Mouse (Mus musculus): ENCODE results near the gene Cct3.
"Not testable (repeated sequence)": the region's sequence is repeated elsewhere in the genome, so short reads cannot be mapped to it uniquely, and the experiment has no call there.

Gene Cct3

DNA sequence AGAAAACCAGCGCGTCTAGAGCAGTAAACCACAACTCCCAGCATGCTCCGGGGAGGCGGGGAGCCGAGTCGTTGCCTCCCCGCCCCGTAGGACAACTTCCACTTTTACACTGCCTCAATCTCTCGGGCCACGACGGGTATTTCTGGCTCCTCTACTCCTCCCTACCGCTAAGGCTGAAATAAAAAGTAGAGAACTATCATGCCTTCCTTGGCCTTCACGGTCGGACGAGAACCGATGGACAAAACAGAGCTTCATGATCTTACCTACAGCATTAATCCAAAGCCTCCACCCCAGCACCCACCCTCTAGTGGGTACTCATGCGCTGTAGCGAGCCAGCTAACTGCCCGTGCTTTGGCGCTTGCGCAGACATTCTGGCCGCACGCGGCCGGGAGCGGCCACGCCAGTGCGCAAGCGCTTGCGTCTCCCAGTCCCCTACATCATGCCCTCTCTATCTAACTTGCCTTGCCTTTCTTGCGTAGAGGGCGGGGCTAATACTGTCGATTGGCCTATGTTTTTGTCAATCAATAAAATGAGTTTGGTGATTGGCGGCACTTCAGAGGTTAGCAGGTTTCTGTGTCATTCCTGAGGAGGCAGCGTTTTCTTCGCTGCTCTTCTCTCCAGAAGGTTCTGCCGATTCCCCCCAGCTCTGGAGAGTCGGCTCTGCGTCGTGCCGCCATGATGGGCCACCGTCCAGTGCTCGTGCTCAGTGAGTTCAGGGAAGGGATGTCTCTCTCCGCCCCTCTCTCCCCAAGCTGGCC is at the start of gene Cct3, which contains the start of gene Tsacc:
Gene Cct3 (plus strand): TSS at position 556 of the 758 bp plus-strand sequence.
Gene Tsacc (minus strand): TSS at position 439 of the 758 bp plus-strand sequence.
- DNase-seq (ENCODE audit: low spot score in 2 of 2): peak; percentile 88 to 95

DNA sequence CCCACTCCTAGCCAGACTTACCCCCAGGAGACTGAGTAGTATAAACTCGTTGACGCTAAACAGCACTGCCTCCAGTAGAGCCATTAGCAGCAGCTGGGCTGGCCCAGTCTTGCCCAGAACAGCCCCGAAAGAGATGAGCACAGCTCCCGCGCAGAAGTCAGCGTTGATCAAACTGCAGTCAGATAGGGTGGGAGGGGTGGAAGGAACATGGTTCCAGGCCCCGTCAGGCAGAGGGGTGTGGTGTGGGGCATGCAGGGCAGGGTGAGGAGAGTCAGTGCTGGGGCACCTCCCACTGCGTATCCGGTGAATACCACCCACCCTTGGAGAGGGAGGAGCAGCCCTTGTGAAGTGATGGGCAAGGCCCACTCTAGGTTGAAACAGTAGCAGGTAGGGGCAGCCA is 49.2 kb upstream of the Cct3 start:
- no peak for DNase-seq (ENCODE audit: low spot score in 2 of 2)

DNA sequence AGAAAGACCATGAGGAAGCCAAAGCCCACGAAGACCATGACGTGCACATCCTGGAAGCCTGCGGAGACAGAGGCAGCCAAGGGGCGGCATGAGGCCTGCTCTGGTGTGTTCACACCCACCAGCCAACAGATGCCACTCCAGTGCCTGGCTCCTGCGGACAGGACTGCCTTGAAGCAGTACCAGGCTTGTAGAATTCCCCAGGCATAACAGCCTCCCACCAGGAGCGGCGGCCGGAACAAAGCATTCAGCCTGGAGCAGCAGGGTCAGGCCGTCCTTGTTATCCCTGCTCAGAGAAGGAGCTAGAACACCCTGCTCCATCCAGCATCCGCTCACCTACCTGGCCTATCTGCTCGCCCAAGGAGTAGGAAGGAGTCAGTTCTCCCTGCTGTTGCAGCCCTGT is 48.5 kb upstream of the Cct3 start:
- no peak for DNase-seq (ENCODE audit: low spot score in 2 of 2)

DNA sequence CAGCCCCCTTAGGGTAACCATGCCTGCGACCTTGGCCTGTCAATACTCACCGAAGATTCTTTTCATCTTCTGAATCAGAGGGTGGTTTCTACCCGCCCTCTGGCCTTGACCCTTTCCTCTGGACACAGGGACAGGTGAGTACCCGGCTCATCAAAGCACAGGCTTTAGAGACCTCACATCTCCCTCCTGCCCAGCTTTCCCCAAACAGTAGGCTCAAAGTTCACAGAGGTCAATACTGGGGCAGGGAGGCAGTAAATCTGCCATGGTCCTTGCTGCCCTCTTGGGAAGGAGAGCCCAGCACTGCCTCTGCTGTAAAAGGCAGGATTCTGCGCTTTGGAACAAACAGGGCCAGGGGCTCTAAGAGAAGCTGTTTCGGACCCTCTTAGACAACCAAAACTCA is 44.2 kb upstream of the Cct3 start:
- no peak for DNase-seq (ENCODE audit: low spot score in 2 of 2)

DNA sequence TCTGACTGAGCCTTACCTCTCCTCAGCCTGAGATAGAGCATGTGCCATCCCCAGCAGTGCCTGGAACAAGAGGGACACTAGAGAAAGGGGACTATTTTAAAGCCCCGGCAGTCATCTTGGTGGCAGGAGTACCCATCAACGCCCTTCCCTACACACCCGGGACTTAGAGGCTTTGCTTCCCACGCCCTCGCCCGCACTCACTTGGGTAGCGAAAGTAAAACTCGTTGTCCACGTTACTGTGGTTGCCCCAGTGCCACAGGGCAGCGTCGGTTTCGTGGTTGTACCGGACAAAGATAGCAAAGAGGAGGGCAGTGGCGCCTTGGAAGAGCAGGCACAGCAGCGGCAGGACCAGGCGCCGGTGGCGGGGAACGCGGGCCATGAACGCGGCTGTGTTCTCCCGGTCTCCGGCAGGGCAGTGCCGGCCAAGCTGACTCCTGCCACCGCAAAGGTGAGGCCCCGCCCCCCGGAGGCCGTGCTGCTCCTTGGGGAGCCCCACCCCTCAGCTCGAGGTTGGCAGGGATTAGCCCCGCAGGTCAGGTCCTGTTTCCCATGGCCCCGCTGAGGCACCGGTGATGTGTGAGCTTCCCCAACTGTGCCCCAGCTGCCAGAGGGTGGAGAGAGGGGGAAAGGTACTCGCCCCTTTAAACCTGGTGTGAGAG is 42.5 kb upstream of the Cct3 start, which contains the start of gene Rhbg:
Gene Rhbg (minus strand): TSS at position 442 of the 659 bp plus-strand sequence.
- DNase-seq (ENCODE audit: low spot score in 2 of 2): peak; percentile 68 to 73

DNA sequence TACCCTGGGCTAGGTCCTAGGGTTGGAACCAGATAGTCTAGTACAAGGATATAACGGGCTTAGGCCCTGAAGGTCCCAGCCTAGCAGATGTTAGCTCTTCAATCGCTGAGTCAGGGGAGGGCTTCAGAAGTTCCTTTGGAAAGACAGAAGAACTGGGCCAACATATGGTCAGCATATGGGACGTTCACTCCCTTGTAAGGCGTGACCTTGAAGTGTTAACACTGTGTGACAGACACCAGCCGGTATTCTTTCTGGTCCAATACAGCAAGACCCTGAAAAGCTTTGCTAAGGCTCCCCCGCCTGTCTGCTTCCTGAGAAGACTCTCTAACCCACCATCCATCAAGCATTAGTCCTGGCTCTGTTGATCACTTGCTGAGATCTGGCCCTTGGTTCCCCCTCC is 41.0 kb upstream of the Cct3 start:
- DNase-seq (ENCODE audit: low spot score in 2 of 2): no peak

DNA sequence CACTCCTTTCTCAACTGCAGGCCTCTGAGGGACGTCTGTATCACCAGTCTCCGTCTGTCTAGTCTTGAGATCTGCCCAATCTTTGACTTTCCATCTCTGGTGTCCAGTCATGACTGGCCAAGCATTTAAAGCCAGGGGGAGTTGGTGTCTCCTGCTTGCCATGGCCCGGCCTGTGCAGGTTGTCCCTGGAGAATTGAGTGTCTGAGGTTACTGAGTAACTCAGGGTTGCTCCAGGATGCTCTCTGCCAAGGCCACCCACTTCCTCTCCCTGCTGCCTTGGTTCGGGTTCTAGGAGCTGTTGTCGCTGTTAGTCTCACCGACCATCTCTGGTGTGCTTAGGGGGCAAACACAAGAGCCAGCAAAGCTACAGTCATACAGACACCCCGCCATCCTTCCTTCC is 40.5 kb upstream of the Cct3 start:
- DNase-seq (ENCODE audit: low spot score in 2 of 2): no peak

DNA sequence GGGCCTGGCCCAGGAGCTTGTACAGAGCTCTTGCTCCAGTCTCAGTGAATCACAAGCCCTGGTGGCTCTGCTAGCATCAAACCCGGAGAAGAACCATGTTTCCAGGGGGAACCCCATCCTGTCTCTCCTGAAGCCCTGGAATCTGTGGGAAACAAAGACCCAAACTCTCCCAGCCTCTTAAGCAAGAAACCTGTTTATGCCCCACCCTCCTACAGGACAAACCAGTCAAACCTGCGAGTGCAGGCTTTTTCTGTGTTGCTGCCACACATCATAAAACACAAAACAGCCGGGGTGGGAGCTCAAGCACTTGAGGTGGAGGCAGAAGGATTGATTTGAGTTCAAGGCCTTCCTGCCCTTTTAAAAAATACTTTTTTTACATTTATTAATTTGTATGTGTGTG is 34.6 kb upstream of the Cct3 start:
- peak; percentile 20 to 35 for DNase-seq (ENCODE audit: low spot score in 2 of 2)

DNA sequence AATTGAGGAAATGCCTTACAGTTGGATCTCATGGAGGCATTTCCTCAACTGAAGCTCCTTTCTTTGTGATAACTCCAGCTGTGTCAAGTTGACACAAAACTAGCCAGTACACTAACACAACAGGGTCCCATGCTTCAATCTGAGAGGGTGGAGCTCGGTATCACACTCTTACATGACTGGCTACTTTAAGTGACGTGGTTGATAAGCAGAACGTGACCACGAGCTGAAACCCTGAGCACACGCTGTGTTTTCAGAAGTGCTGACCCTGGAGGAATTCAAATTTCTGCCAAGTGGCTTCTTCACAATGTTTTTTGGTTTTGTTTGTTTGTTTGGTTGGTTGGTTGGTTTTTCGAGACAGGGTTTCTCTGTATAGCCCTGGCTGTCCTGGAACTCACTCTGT is 28.9 kb upstream of the Cct3 start:
- DNase-seq (ENCODE audit: low spot score in 2 of 2): not testable (repeated sequence)

DNA sequence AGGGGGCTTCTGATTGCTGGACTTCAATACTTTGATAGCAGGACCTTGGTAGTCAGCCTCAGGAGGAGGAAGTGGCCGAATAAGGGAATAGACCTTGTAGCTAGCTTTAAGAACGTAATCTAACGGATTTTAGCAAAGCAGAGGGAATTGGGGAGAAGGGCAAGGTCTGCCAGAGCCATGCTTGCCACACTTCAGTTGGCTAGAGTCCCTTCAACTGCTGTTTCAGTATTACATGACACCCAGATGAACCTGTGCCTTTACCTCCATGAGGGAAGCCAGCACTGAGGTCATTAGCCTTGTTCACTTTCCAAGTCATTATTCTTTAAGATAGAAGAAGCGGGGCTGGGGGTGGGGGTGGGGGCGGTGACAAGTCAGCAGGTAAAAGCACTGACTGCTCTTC is 27.9 kb upstream of the Cct3 start:
- DNase-seq (ENCODE audit: low spot score in 2 of 2): no peak

DNA sequence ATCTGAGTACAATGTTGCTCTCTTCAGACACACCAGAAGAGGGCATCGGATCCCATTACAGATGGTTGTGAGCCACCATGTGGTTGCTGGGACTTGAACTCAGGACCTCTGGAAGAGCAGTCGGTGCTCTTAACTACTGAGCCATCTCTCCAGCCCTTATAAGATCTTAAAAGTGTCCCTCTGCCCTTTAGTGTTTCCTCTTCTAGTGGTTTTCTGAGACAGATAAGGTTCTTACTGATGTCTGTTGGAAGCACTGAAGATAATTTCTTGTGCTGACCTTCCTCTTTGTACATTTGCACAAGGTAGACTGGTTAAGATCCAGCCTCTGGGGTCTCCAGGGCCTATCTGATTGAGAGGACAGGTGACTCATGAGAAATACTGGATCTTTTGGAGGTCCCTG is 25.6 kb upstream of the Cct3 start:
- DNase-seq (ENCODE audit: low spot score in 2 of 2): not testable (repeated sequence)

DNA sequence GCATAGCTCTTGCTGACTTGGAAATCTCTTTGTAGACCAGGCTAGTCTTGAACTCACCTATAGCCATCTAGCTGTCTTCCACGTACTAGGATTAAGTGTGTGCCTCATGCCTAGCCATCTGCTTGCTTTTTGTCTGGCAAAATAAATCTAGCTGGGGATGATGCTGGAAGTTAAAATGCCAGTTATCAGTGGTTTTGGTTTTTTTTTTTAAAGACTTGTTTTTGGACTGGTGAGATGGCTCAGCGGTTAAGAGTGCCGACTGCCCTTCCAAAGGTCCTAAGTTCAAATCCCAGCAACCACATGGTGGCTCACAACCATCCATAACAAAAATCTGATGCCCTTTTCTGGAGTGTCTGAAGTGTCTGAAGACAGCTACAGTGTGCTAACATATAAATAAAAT is 25.1 kb upstream of the Cct3 start:
- DNase-seq (ENCODE audit: low spot score in 2 of 2): no peak

DNA sequence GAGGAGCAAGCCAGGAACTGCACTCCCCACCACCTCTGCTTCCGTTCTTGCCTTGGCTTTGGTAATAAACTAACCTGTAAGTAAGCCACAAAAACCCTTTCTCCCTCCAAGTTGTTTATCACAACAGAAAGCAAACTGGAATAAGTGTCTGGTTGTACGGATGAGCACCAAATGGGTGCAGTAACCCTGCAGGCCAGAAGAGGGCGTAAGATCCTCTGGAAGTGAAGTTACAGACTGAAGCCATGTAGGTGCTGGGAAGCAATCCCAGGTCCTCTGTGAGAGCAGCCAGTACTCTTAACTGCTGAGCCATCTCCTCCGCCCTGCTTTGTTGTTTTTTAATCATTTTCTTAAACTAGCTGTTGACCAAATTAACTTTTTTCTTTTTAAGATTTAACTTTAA is 22.9 kb upstream of the Cct3 start:
- DNase-seq (ENCODE audit: low spot score in 2 of 2): no peak

DNA sequence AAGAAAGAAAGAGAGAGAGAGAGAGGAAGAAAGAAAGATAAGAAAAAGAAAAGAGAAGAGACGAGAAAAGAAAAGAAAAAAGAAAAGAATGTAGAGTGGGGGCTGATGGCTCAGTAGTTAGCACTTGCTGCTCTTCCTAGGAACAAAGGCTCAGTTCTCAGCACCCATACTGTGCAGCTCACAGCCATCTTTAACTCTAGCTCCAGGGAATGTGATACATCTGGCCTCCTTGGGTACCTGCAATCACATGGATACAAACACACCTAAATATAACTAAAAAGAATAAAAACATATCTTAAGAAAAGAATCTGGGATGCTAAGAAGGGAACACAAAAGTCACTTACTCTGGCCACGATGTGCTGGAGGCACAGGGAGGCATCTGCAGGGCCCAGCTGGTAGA is 20.8 kb upstream of the Cct3 start:
- DNase-seq (ENCODE audit: low spot score in 2 of 2): no peak

DNA sequence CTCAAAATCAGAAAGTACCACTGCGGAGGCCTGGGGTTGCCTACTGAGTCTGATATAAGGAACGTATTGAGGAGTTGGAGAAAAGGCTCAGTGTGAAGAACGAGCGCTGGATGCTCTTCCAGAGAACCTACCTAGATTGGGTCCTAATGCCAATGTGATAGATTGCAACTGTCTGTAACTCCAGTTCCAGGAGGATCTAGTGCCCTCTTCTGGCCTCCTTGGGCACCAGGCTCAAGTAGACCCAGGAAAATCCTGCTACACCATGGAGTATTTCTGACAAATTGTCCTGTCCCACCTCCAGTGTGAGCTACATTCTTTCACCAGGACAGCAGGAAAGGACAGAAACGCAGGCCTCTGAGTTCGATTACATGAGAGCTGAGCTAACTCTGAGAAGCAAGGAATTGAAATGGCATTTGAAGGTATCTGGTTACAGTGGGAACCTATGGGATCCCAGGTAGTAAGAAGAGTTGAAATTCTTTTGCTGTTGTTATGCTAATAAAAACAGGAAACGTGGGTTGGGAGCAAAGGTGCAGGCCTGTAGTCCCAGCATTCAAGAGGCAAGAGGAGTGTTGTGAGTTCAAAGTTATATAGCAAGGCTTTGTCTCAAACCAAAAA is 20.3 kb upstream of the Cct3 start:
- peak in 1 of 2 experiments; percentile 26 for DNase-seq (ENCODE audit: low spot score in 2 of 2)

DNA sequence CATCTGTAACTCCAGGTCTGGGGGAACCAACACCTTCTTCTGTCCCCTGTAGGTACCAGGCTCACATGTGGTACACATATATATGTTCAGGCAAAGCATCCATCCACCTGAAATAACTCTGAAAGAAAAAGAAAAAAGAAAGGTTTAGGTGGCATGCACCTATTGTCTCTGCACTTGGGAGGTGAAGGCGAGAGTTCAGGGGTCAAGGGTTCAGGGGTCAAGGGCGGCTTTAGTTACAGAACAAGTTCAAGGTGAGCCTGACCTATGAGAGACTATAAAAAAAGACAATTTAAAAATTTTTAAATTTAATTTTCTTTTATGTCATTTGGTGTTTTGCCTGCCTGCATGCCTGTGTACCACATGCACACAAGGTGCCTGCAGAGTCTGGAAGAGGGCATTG is 16.9 kb upstream of the Cct3 start:
- no peak for DNase-seq (ENCODE audit: low spot score in 2 of 2)

DNA sequence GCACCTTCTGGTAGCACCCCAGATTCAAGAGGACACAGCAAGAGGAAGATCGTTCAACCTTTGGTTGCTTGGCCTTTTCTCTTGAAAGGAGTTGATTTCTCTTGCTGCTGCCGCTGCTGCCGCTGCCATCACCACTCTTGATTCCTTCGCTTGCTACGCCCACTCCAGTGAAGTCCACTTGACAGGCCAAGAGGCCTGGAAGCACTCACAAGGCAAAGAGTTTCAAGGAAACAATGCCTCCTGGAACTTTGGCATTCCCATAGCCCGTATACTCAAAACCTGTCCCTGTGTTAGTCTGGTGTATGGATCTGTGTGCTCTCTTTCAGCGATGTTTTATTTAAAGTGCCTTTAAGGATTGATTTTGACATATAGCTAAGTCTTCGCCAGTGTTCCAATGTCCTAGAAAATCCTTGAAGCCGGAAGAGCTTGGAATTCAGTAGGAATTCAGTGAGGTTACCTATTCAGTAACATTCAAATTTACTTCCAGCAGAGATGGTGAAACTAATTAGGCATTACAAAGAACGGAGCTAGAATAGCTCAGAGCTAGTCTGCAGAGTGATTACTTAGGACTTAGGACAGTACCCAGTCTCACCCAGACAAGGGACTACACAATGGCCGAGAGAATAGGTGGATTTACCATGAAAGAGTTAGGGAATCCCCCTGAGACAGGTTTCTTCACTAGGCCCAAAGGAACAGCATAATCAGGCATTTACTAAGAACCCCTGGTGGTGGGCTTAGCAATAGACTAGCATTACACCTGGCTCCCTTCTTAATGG is 15.6 kb upstream of the Cct3 start:
- not testable (repeated sequence) for DNase-seq (ENCODE audit: low spot score in 2 of 2)

DNA sequence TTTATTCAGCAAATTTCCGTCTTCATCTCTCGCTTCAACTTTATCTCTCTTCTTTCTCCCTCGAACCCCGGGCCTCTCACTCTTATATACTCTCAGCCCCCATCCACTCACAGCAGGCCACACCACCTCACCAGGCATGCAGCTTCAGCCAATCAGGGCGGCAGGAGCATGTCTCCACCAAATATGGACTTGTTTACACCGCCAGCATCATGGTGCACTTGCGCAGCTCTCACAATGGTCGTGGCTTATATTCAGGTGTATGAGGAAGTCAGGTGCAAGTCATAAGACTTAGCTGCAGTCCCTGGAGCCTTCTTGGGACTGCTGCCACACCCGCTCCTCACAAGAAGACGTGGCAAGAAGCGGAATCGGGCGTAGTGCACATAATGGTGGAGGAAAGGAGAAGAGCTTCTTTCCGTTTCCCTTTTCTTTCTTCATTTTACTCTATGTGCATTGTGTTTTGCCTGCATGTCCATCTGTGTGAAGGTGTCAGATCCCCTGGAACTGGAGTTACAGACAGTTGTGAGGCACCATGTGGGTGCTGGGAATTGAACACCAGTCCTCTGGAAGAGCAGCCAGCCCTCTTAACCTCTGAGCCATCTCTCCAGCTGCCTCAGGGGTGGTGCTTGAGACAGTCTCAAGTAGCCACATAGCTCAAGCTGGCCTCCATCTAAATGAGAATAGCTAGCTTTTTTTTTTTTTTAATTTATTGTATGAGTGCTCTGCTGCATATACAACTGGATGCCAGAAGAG is 11.9 kb upstream of the Cct3 start:
- DNase-seq (ENCODE audit: low spot score in 2 of 2): not testable (repeated sequence)

DNA sequence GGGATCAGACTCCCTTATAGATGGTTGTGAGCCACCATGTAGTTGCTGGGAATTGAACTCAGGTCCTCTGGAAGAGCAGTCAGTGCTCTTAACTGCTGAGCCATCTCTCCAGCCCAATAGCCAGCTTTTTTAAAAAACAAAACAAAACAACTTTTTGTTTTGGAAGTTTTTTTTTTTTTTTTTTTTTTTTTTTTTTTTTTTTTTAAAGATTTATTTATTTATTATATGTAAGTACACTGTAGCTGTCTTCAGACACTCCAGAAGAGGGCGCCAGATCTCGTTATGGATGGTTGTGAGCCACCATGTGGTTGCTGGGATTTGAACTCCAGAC is 11.4 kb upstream of the Cct3 start:
- DNase-seq (ENCODE audit: low spot score in 2 of 2): not testable (repeated sequence)

DNA sequence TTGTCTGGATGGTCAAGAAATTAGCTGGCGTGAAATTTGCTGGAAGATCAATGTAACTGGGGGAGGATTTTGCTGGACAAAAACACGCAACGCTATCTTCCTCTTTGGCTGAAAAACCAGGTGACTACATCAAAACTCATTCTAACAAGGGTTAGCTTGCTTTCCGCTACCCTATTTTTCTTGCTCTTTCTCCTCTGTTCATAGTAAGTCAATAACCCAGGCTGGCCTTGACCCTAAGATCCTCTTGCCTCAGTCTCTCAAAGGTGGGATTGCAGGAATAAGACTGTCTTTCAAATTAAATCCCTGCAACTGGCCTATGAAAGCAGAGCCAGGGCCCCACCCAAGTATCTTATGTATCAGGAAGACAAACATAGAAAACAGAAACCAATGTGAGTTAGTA is 9.8 kb upstream of the Cct3 start, which contains the start of gene Gm38392:
Gene Gm38392 (minus strand): TSS at position 101 of the 400 bp plus-strand sequence.
- no peak for DNase-seq (ENCODE audit: low spot score in 2 of 2)

DNA sequence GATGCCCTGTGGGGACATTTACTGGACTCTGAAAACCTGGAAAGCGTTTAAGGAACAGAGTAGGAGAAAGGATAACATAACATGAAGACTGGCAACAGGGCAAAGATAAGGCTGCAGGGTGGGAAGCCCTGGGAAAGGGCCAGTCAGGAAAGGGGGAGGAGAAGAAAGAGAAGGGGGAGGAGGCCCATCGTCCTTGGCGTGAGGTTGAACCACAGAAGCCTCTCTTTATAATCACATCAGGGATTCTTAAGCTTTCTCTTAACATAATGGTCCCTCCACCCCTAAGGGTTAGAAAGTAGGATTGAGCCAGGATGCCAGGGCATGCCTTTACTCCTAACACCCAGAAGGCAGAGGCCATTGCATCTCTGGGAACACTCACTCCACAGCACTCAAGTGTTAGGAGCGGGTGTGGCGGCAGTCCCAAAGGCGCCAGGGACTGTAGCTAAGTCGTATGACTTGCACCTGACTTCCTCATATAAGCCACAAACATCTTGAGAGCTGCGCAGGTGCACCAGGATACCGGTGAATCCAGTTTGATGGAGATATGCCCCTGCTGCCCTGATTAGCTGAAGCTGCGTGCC is 8.7 kb upstream of the Cct3 start:
- DNase-seq (ENCODE audit: low spot score in 2 of 2): not testable (repeated sequence)

Data from urinary bladder, postnatal 36 days (tissue).